Mouse (Mus musculus) retina, postnatal 7 days (tissue): Measurements from ENCODE around the gene Acbd4.

Source experiments
- DNase-seq: peaks from one replicate; pipeline ENCODE4 v3.0.0-alpha.2; 2012; ENCODE audit warnings: low read depth, low spot score

Gene Acbd4

GRCm38 (mm10) chr11:103113771-103114170, 12.3 kb downstream of the Acbd4 start:
- DNase-seq, result no peak

- DNase-seq, result no peak
Measured at GRCm38 (mm10) chr11:103114270-103114943, 12.9 kb downstream of the Acbd4 start.

DNA sequence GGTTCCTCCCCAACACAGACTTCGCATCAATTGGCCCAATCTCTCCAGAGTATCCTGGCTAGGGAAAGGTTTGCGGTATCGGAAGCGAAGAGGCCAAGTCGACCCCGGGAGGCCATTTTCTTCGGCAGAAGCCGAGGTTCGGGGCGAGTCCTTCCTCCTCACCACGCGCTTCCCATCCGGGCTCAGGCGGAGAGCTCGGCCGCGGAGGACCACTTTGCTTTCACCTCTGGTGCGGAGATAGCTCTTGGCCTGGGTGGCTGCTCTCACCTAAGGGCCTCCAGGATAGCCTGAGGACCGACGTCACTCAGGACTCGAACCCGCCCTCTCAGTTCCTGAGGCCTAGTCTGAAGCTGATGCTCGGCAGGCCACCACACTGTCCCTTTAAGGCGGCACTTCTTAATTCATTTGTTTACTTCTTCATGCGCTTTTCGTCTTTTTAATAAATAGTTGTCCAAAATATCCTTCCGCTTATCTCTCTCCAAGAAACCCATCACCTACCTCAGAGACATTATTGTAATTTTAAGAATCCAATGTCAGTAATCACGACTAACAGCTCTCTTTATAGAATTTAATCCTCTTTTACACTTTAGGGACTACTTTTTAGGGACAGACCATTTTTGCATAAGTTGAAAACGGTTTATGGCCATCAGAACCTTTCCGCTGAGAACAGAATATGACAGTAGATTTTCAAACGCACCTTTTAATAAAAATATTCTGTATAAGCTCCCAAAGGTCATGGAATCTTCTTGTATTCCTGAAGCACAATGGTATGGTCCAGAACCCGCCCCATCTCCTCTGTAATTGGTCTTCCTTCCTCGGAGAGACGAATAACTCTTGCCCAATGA, 13.9 kb downstream of the Acbd4 start:
- no peak for DNase-seq

GRCm38 (mm10) chr11:103116008-103116818, 14.7 kb downstream of the Acbd4 start, which contains the start of gene Hexim1:
Gene Hexim1 (plus strand): TSS chr11:103116231.
- peak; percentile 100 for DNase-seq

DNA sequence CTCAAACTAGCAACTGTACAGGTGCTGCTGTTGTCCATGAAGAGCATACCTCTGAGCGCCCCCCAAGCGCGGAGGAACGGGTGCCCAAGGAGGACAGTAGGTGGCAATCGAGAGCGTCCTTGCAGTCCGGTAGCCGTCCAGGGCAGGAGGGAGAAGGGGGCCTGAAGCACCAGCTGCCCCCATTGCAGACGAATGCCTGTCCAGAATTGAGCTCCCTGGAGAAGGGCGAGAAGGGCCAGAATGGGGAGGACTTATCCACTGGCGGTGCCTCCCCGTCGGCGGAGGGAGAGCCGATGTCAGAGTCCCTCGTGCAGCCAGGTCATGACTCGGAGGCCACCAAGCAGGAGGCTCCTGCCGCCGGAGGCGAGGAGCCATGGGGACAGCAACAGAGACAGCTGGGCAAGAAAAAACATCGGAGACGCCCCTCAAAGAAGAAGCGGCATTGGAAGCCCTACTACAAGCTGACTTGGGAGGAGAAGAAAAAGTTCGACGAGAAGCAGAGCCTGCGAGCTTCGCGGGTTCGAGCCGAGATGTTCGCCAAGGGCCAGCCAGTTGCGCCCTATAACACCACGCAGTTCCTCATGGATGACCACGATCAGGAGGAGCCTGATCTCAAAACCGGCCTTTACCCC, 15.6 kb downstream of the Acbd4 start:
- DNase-seq, result peak; percentile 61

DNA sequence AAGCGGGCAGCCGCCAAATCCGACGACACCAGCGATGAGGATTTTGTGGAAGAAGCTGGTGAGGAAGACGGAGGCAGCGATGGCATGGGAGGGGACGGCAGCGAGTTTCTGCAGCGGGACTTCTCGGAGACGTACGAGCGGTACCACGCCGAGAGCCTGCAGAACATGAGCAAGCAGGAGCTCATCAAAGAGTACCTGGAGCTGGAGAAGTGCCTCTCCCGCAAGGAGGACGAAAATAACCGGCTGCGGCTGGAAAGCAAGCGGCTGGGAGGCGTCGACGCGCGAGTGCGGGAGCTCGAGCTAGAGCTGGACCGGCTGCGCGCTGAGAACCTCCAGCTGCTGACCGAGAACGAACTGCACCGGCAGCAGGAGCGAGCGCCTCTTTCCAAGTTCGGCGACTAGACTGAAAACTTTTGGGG, 16.1 kb downstream of the Acbd4 start:
- DNase-seq, result no peak

DNA sequence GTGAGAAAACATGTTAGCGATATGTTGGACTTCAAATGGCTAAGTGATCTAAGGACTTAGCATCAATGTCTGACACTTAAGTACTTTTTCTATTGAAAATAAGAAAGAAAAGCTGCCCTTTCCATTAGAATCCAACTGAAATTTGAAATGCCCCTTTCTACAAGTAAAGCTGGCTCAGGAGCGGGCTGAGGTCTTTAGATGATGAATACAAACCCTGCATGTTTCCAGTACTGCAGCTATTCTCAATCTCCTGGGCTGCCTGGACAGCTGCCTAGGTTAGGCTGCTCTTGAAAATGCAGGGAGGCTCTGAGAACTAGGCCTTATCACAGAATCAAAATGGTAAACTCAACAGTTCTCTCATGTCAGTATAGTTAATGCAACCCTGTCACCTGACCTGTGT, 17.4 kb downstream of the Acbd4 start:
- no peak for DNase-seq

DNA sequence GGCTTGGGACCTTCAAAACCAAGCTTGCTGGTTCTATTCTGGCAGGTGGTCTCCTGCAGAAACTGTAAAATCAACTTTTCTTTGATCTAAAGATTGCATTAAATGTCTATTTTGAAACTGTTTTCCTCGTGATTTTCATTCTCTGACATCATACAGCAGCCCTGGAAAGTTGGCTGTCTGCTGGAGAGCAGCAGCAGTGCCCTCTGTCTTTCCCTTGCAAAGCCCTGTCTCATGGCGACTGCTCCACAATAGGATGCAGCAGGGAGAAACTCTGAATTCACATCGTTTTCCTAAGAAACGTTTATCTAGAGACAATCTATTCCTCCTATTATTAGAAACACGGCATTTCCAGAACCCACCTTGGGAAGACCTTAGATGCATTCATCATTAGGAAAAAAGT, 18.1 kb downstream of the Acbd4 start:
- no peak for DNase-seq

- DNase-seq, result no peak
Measured at GRCm38 (mm10) chr11:103120315-103120714, 18.8 kb downstream of the Acbd4 start.

- no peak for DNase-seq
Measured at GRCm38 (mm10) chr11:103131701-103132575, 30.5 kb downstream of the Acbd4 start, which contains the start of gene Hexim2. Gene Hexim2 (plus strand): TSS chr11:103132429.

GRCm38 (mm10) chr11:103132576-103133455, 31.3 kb downstream of the Acbd4 start:
- DNase-seq, result peak; percentile 100

DNA sequence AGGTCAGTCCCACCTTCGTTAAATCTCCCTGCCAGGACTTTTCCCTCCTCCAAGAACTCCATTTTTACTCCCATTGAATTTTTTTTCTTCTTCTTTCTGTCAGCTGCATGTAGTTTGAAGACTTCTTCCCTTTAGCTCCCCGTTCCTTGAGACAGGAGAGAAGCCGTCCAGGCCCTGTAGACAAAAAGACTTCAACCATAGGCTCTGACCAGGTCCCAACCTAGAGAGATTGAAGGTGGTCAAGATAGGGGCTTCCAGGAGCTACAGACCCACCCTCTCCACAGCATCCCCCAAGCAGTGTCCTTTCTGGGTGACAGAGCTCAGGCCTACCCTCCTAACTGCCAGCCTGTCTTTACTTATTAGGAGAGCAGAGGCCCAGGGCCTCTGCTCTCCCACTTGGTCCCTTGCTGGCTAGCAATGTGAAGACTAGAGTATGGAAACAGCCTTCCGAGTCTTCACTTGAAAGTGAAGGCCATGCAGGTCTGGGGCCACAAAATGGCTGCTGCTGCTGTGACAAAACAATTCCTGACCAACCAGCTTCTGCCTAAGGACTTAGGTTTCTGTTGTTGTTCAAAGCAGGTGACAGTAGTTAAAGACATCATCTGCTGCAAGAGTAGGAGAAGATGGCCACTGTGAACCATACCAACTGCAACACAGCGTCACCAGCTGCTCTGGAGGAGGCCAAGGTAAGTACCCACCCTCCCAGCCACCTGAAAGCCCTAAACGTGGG, 32.1 kb downstream of the Acbd4 start:
- DNase-seq, result no peak

DNA sequence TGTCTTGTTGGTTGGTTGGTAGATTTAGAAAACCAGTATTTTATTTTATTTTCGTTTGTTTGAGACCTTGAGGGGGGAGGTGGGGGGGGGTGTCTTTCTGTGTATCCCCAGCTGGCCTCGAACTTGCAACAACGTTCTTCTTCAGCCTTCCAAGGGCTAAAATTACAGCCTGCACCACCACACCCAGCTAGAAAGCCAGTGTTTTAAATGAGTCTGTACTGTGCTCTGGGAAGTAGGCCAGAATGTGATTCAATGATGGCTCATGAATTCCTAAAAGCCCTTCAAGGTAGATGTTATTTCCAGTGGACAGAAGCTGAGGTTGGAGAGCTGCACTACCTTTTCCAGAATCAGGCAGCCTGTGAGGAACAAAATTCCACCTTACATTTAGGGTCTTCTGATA, 32.7 kb downstream of the Acbd4 start:
- no peak for DNase-seq

- DNase-seq, result no peak
Measured at GRCm38 (mm10) chr11:103136039-103136577, 34.6 kb downstream of the Acbd4 start.

- no peak for DNase-seq
Measured at GRCm38 (mm10) chr11:103139951-103140762, 38.7 kb downstream of the Acbd4 start.

DNA sequence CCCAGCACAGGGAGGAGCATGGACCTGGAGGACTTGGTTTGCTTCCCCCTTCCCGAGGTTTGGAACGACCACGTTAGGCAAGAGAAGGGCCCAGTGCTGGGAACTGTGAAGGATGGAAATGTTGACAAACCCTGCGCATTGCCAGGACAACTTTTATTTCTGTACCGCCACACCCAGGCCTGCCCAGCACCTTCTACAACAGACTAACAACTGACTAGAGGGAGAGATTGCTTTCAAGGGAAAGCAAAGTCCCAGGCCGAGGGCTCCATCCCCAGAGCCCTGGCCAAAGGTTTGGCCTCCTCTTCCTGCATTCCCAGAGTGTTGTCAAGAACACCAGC, 39.2 kb downstream of the Acbd4 start:
- no peak for DNase-seq

DNA sequence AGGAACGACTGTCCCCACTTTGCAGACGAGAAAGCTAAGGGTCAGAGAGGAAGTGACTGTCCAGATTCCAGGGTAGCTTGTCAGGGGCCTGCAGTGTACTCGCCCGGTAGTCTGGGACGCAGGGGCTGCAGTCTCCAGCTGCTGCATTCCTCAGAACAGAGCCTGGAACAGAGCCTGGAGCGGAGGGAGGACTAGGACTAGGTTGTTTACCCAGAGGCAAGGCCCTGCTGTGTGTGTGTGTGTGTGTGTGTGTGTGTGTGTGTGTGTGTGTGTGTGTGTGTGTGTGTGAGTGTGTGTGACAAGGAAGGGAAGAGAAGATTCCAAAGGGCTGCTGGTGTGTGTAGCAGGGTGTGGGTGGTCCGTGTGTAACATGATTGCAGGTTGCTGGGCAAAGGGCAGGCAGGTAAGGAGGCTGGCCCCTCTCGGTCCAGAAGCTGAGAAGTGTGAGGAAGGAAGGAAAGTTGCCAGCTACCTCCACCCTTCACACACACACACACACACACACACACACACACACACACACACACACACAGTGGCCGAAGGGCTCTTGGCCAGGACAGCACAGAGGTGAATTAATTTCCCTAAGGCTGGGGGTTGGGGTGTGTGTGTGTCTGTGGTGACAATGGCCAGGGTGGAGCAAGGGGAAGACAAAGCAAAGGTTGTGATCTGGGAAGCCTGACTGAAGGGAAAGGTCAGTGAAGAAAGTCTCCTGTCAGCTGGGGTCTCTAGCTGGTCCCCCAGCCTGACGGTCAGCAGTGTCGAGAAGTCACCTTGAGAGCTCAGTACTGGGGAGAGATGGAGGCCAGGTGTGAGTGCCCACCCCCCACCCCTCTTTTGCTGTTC, 39.8 kb downstream of the Acbd4 start:
- DNase-seq, result no peak
